Mouse (Mus musculus): ENCODE results near the gene Mgat3. TPM values are rescaled to one million over a fixed set of nuclear protein-coding genes. Genes with fewer than 3 reads are reported as not detected.

The Mgat3 gene
- polyA plus RNA-seq, 1 experiment from 2014 or later, result 12.8 TPM

GRCm38 (mm10) chr15:80173781-80174597, 468 bp downstream of the Mgat3 start:
- under 1% methylated on average over 38 of the region's 60 CpGs for WGBS
- Histone ChIP-seq H3K4me2 (replicated peaks; ENCODE audit: low read depth, low read length) (peak overlapping the region; percentile 88), H3K27ac (ENCODE audit: low read length) (peak overlapping the region; percentile 86), H3K9ac (replicated peaks; ENCODE audit: low read depth, low read length) (peak overlapping the region; percentile 97), H3K27me3 (ENCODE audit: control insufficient read depth, insufficient read depth, low read length) (no peaks in the 10 kb centered on the region), H3K4me3 (ENCODE audit: low read depth, low read length) (peak overlapping the region; percentile 91), H3K9me3 (ENCODE audit: control insufficient read depth, low read depth, low read length) (no peaks in the 10 kb centered on the region), H3K36me3 (ENCODE audit: control insufficient read depth, insufficient read depth, low read length) (no peaks in the 10 kb centered on the region), H3K4me1 (ENCODE audit: control insufficient read depth, insufficient read depth, low read length) (peaks cover 34% of the 10 kb centered on the region)
- peak; percentile 15; the same call in 1 of the 2 replicates for ATAC-seq (ENCODE audit: insufficient number of reproducible peaks, insufficient read depth, low FRiP score, low read depth)

GRCm38 (mm10) chr15:80174598-80174875, 1.0 kb downstream of the Mgat3 start:
- whole genome bisulfite sequencing, result 3% methylated on average over 5 of the region's 5 CpGs
- peak overlapping the region; percentile 86; the same call in 1 of the 2 replicates for H3K27ac ChIP-seq (ENCODE audit: low read length)
- peak overlapping the region; percentile 91 for H3K4me3 ChIP-seq (ENCODE audit: low read depth, low read length)
- no peaks in the 10 kb centered on the region for H3K27me3 ChIP-seq (ENCODE audit: control insufficient read depth, insufficient read depth, low read length)
- H3K4me2 ChIP-seq (replicated peaks; ENCODE audit: low read depth, low read length), result peak overlapping the region; percentile 88
- H3K4me1 ChIP-seq (ENCODE audit: control insufficient read depth, insufficient read depth, low read length), result peaks cover 36% of the 10 kb centered on the region
- peak overlapping the region; percentile 97 for H3K9ac ChIP-seq (replicated peaks; ENCODE audit: low read depth, low read length)
- ATAC-seq (ENCODE audit: insufficient number of reproducible peaks, insufficient read depth, low FRiP score, low read depth), result no peak
- no peaks in the 10 kb centered on the region for H3K9me3 ChIP-seq (ENCODE audit: control insufficient read depth, low read depth, low read length)
- no peaks in the 10 kb centered on the region for H3K36me3 ChIP-seq (ENCODE audit: control insufficient read depth, insufficient read depth, low read length)

- Histone ChIP-seq H3K27me3 (ENCODE audit: control insufficient read depth, insufficient read depth, low read length) (no peaks in the 10 kb centered on the region), H3K4me3 (ENCODE audit: low read depth, low read length) (peak overlapping the region; percentile 91; the same call in 1 of the 2 replicates), H3K4me1 (ENCODE audit: control insufficient read depth, insufficient read depth, low read length) (peaks cover 34% of the 10 kb centered on the region), H3K4me2 (replicated peaks; ENCODE audit: low read depth, low read length) (peak overlapping the region; percentile 88), H3K9ac (replicated peaks; ENCODE audit: low read depth, low read length) (no peak overlapping the region), H3K36me3 (ENCODE audit: control insufficient read depth, insufficient read depth, low read length) (no peaks in the 10 kb centered on the region), H3K9me3 (ENCODE audit: control insufficient read depth, low read depth, low read length) (no peaks in the 10 kb centered on the region), H3K27ac (ENCODE audit: low read length) (no peak overlapping the region)
- ATAC-seq (ENCODE audit: insufficient number of reproducible peaks, insufficient read depth, low FRiP score, low read depth), result no peak
- WGBS, result 68% methylated on average over 9 of the region's 9 CpGs
Measured at GRCm38 (mm10) chr15:80175316-80175715, 1.8 kb downstream of the Mgat3 start.

GRCm38 (mm10) chr15:80175756-80176155, 2.2 kb downstream of the Mgat3 start:
- 76% methylated on average over 5 of the region's 6 CpGs for WGBS
- Histone ChIP-seq H3K36me3 (ENCODE audit: control insufficient read depth, insufficient read depth, low read length) (no peaks in the 10 kb centered on the region), H3K4me2 (replicated peaks; ENCODE audit: low read depth, low read length) (peak overlapping the region; percentile 88; the same call in 1 of the 2 replicates), H3K27ac (ENCODE audit: low read length) (no peak overlapping the region), H3K9me3 (ENCODE audit: control insufficient read depth, low read depth, low read length) (no peaks in the 10 kb centered on the region), H3K9ac (replicated peaks; ENCODE audit: low read depth, low read length) (no peak overlapping the region), H3K4me1 (ENCODE audit: control insufficient read depth, insufficient read depth, low read length) (peaks cover 31% of the 10 kb centered on the region), H3K4me3 (ENCODE audit: low read depth, low read length) (no peak overlapping the region), H3K27me3 (ENCODE audit: control insufficient read depth, insufficient read depth, low read length) (no peaks in the 10 kb centered on the region)
- no peak for ATAC-seq (ENCODE audit: insufficient number of reproducible peaks, insufficient read depth, low FRiP score, low read depth)

- no peak overlapping the region for H3K4me2 ChIP-seq (replicated peaks; ENCODE audit: low read depth, low read length)
- H3K4me1 ChIP-seq (ENCODE audit: control insufficient read depth, insufficient read depth, low read length), result peaks cover 6% of the 10 kb centered on the region; the same call in 1 of the 2 replicates
- no peak overlapping the region for H3K9ac ChIP-seq (replicated peaks; ENCODE audit: low read depth, low read length)
- no peaks in the 10 kb centered on the region; the same call in 1 of the 2 replicates for H3K36me3 ChIP-seq (ENCODE audit: control insufficient read depth, insufficient read depth, low read length)
- ATAC-seq (ENCODE audit: insufficient number of reproducible peaks, insufficient read depth, low FRiP score, low read depth), result no peak
- H3K4me3 ChIP-seq (ENCODE audit: low read depth, low read length), result no peak overlapping the region
- H3K27ac ChIP-seq (ENCODE audit: low read length), result no peak overlapping the region
- WGBS, result 90% methylated on average over 7 of the region's 7 CpGs
- H3K9me3 ChIP-seq (ENCODE audit: control insufficient read depth, low read depth, low read length), result no peaks in the 10 kb centered on the region
- H3K27me3 ChIP-seq (ENCODE audit: control insufficient read depth, insufficient read depth, low read length), result no peaks in the 10 kb centered on the region
Measured at GRCm38 (mm10) chr15:80181561-80181960, 8.0 kb downstream of the Mgat3 start.

- no peaks in the 10 kb centered on the region; the same call in 1 of the 2 replicates for H3K36me3 ChIP-seq (ENCODE audit: control insufficient read depth, insufficient read depth, low read length)
- no peak overlapping the region for H3K4me2 ChIP-seq (replicated peaks; ENCODE audit: low read depth, low read length)
- ATAC-seq (ENCODE audit: insufficient number of reproducible peaks, insufficient read depth, low FRiP score, low read depth), result no peak
- H3K9ac ChIP-seq (replicated peaks; ENCODE audit: low read depth, low read length), result no peak overlapping the region
- 88% methylated on average over 4 of the region's 4 CpGs for WGBS
- no peak overlapping the region for H3K4me3 ChIP-seq (ENCODE audit: low read depth, low read length)
- no peak overlapping the region for H3K27ac ChIP-seq (ENCODE audit: low read length)
- H3K4me1 ChIP-seq (ENCODE audit: control insufficient read depth, insufficient read depth, low read length), result peaks cover 6% of the 10 kb centered on the region; the same call in 1 of the 2 replicates
- no peaks in the 10 kb centered on the region for H3K27me3 ChIP-seq (ENCODE audit: control insufficient read depth, insufficient read depth, low read length)
- no peaks in the 10 kb centered on the region for H3K9me3 ChIP-seq (ENCODE audit: control insufficient read depth, low read depth, low read length)
Measured at GRCm38 (mm10) chr15:80182072-80182700, 8.7 kb downstream of the Mgat3 start.

- no peak overlapping the region for H3K27ac ChIP-seq (ENCODE audit: low read length)
- no peak for ATAC-seq (ENCODE audit: insufficient number of reproducible peaks, insufficient read depth, low FRiP score, low read depth)
- H3K27me3 ChIP-seq (ENCODE audit: control insufficient read depth, insufficient read depth, low read length), result no peaks in the 10 kb centered on the region
- H3K9ac ChIP-seq (replicated peaks; ENCODE audit: low read depth, low read length), result no peak overlapping the region
- 76% methylated on average over 5 of the region's 5 CpGs for WGBS
- no peak overlapping the region for H3K4me2 ChIP-seq (replicated peaks; ENCODE audit: low read depth, low read length)
- no peak overlapping the region for H3K4me3 ChIP-seq (ENCODE audit: low read depth, low read length)
- no peaks in the 10 kb centered on the region for H3K9me3 ChIP-seq (ENCODE audit: control insufficient read depth, low read depth, low read length)
- H3K36me3 ChIP-seq (ENCODE audit: control insufficient read depth, insufficient read depth, low read length), result no peaks in the 10 kb centered on the region
- peaks cover 31% of the 10 kb centered on the region for H3K4me1 ChIP-seq (ENCODE audit: control insufficient read depth, insufficient read depth, low read length)
Measured at GRCm38 (mm10) chr15:80188927-80189326, 15.4 kb downstream of the Mgat3 start.

- Histone ChIP-seq H3K4me2 (replicated peaks; ENCODE audit: low read depth, low read length) (no peak overlapping the region), H3K36me3 (ENCODE audit: control insufficient read depth, insufficient read depth, low read length) (no peaks in the 10 kb centered on the region), H3K27ac (ENCODE audit: low read length) (no peak overlapping the region), H3K9ac (replicated peaks; ENCODE audit: low read depth, low read length) (no peak overlapping the region), H3K4me3 (ENCODE audit: low read depth, low read length) (no peak overlapping the region), H3K27me3 (ENCODE audit: control insufficient read depth, insufficient read depth, low read length) (no peaks in the 10 kb centered on the region), H3K9me3 (ENCODE audit: control insufficient read depth, low read depth, low read length) (no peaks in the 10 kb centered on the region), H3K4me1 (ENCODE audit: control insufficient read depth, insufficient read depth, low read length) (peaks cover 31% of the 10 kb centered on the region)
- WGBS, result 62% methylated on average over 4 of the region's 4 CpGs
- no peak for ATAC-seq (ENCODE audit: insufficient number of reproducible peaks, insufficient read depth, low FRiP score, low read depth)
Measured at GRCm38 (mm10) chr15:80190075-80190474, 16.6 kb downstream of the Mgat3 start.

Data from stomach, embryonic 14.5 days (tissue).